Mouse (Mus musculus) forebrain, embryonic 10.5 days (tissue): ENCODE data around the gene Sugct. TPM values are rescaled to one million over a fixed set of nuclear protein-coding genes. Genes with fewer than 3 reads are reported as not detected.
"Not testable (repeated sequence)": the region's sequence is repeated elsewhere in the genome, so short reads cannot be mapped to it uniquely, and the experiment has no call there.

Source experiments
- DNase-seq: peaks from one replicate; pipeline ENCODE4 v3.0.0-alpha.2; 2017; ENCODE audit warnings: low spot score; ENCODE audit errors: extremely low spot score
- H3K27ac ChIP-seq: fragments of 300-500 bp; sonication (generic); 2 replicates; pipeline ENCODE4 v1.5.1; 2016; ENCODE audit warnings: mild to moderate bottlenecking
- H3K27me3 ChIP-seq: fragments of 300-500 bp; sonication (generic); 2 replicates; pipeline ENCODE4 v1.6.1; 2016; ENCODE audit warnings: mild to moderate bottlenecking; ENCODE audit not compliant: poor library complexity, severe bottlenecking
- H3K36me3 ChIP-seq: fragments of 300-500 bp; sonication (generic); replicated peaks from 2 replicates; pipeline ENCODE4 v1.6.1; 2016; ENCODE audit warnings: mild to moderate bottlenecking, moderate library complexity
- H3K4me1 ChIP-seq: fragments of 300-500 bp; sonication (generic); 2 replicates; pipeline ENCODE4 v1.6.1; 2016
- H3K4me3 ChIP-seq: fragments of 300-500 bp; sonication (generic); 2 replicates; pipeline ENCODE4 v1.5.1; 2016; ENCODE audit warnings: mild to moderate bottlenecking, moderate library complexity
- H3K9me3 ChIP-seq: fragments of 300-500 bp; sonication (generic); 2 replicates; pipeline ENCODE4 v1.6.1; 2016; ENCODE audit warnings: mild to moderate bottlenecking, moderate library complexity
- WGBS: fragments of 180-500 bp; shearing (Covaris S2); methylation state at CpG from one replicate; pipeline ENCODE4 v1.1.7; 2016; 5-methylcytosine and 5-hydroxymethylcytosine counted together
- polyA plus RNA-seq: library from polyadenylated mRNA; unstranded; fragments of >200 nt; fragmentation: Nextera tagmentation; extraction: Ambion mirVana; gene quantifications from 2 replicates; pipeline ENCODE4 v1.2.1, GENCODE M21; 2016

Gene Sugct
- polyA plus RNA-seq, 1 experiment from 2014 or later = 3.2 TPM

GRCm38 (mm10) chr13:16878056-16878455 lies 817.3 kb downstream of the Sugct start:
- Histone ChIP-seq H3K4me3 (no peak overlapping the region), H3K4me1 (no peaks in the 10 kb centered on the region), H3K27ac (no peak overlapping the region), H3K36me3 (no peaks in the 10 kb centered on the region), H3K27me3 (no peaks in the 10 kb centered on the region), H3K9me3 (no peaks in the 10 kb centered on the region)
- 88% methylated on average over 1 of the region's 1 CpGs for WGBS
- DNase-seq = no peak

- no peaks in the 10 kb centered on the region for H3K36me3 ChIP-seq
- H3K27me3 ChIP-seq = no peaks in the 10 kb centered on the region
- no peak for DNase-seq
- 67% methylated on average over 2 of the region's 2 CpGs for WGBS
- H3K4me3 ChIP-seq = no peak overlapping the region
- H3K9me3 ChIP-seq = no peaks in the 10 kb centered on the region
- no peaks in the 10 kb centered on the region for H3K4me1 ChIP-seq
- H3K27ac ChIP-seq = no peak overlapping the region
Observed at GRCm38 (mm10) chr13:16859986-16860385, 835.4 kb downstream of the Sugct start.

- H3K9me3 ChIP-seq = no peaks in the 10 kb centered on the region
- WGBS = 79% methylated on average over 2 of the region's 2 CpGs
- no peaks in the 10 kb centered on the region for H3K27me3 ChIP-seq
- H3K36me3 ChIP-seq = no peaks in the 10 kb centered on the region
- DNase-seq = no peak
- H3K27ac ChIP-seq = no peak overlapping the region
- no peaks in the 10 kb centered on the region for H3K4me1 ChIP-seq
- H3K4me3 ChIP-seq = no peak overlapping the region
Observed at GRCm38 (mm10) chr13:16847236-16847635, 848.1 kb downstream of the Sugct start.

- 93% methylated on average over 1 of the region's 1 CpGs for whole genome bisulfite sequencing
- DNase-seq = no peak
- no peak overlapping the region for H3K4me3 ChIP-seq
- H3K27me3 ChIP-seq = no peaks in the 10 kb centered on the region
- H3K9me3 ChIP-seq = no peaks in the 10 kb centered on the region
- H3K36me3 ChIP-seq = no peaks in the 10 kb centered on the region
- H3K27ac ChIP-seq = no peak overlapping the region
- no peaks in the 10 kb centered on the region for H3K4me1 ChIP-seq
Observed at GRCm38 (mm10) chr13:16840994-16841393, 854.4 kb downstream of the Sugct start.

GRCm38 (mm10) chr13:16838409-16838808 lies 856.9 kb downstream of the Sugct start:
- no peaks in the 10 kb centered on the region for H3K4me1 ChIP-seq
- 83% methylated on average over 3 of the region's 3 CpGs for WGBS
- H3K36me3 ChIP-seq = no peaks in the 10 kb centered on the region
- H3K27me3 ChIP-seq = no peaks in the 10 kb centered on the region
- H3K9me3 ChIP-seq = no peaks in the 10 kb centered on the region
- no peak overlapping the region for H3K4me3 ChIP-seq
- DNase-seq = no peak
- no peak overlapping the region for H3K27ac ChIP-seq

GRCm38 (mm10) chr13:16835111-16835510 lies 860.2 kb downstream of the Sugct start:
- peaks cover 4% of the 10 kb centered on the region; the same call in 1 of the 2 replicates for H3K4me1 ChIP-seq
- H3K36me3 ChIP-seq = no peaks in the 10 kb centered on the region
- no peak overlapping the region for H3K4me3 ChIP-seq
- no peaks in the 10 kb centered on the region for H3K27me3 ChIP-seq
- no peak for DNase-seq
- H3K9me3 ChIP-seq = no peaks in the 10 kb centered on the region
- 92% methylated on average over 2 of the region's 2 CpGs for WGBS
- no peak overlapping the region for H3K27ac ChIP-seq

GRCm38 (mm10) chr13:16833069-16833468 lies 862.3 kb downstream of the Sugct start:
- Histone ChIP-seq H3K36me3 (no peaks in the 10 kb centered on the region), H3K4me1 (peaks cover 4% of the 10 kb centered on the region; the same call in 1 of the 2 replicates), H3K27ac (no peak overlapping the region), H3K27me3 (no peaks in the 10 kb centered on the region), H3K9me3 (no peaks in the 10 kb centered on the region), H3K4me3 (no peak overlapping the region)
- no peak for DNase-seq

GRCm38 (mm10) chr13:16831840-16832239 lies 863.5 kb downstream of the Sugct start:
- Histone ChIP-seq H3K9me3 (no peaks in the 10 kb centered on the region), H3K36me3 (no peaks in the 10 kb centered on the region), H3K4me1 (peaks cover 4% of the 10 kb centered on the region; the same call in 1 of the 2 replicates), H3K4me3 (no peak overlapping the region), H3K27ac (no peak overlapping the region), H3K27me3 (no peaks in the 10 kb centered on the region)
- 78% methylated on average over 8 of the region's 8 CpGs for WGBS
- DNase-seq = no peak

- H3K27ac ChIP-seq, DNase-seq, H3K27me3 ChIP-seq, H3K36me3 ChIP-seq, H3K4me1 ChIP-seq, H3K4me3 ChIP-seq, H3K9me3 ChIP-seq: not testable (repeated sequence)
- WGBS = 39% methylated on average over 6 of the region's 6 CpGs
Observed at GRCm38 (mm10) chr13:16830291-16830690, 865.1 kb downstream of the Sugct start.

- Histone ChIP-seq H3K9me3 (no peaks in the 10 kb centered on the region), H3K27ac (no peak overlapping the region), H3K36me3 (no peaks in the 10 kb centered on the region), H3K4me3 (no peak overlapping the region), H3K4me1 (peaks cover 8% of the 10 kb centered on the region), H3K27me3 (no peaks in the 10 kb centered on the region)
- DNase-seq = no peak
- WGBS = 80% methylated on average over 2 of the region's 2 CpGs
Observed at GRCm38 (mm10) chr13:16829589-16829988, 865.8 kb downstream of the Sugct start.

- Histone ChIP-seq H3K27me3 (no peaks in the 10 kb centered on the region), H3K36me3 (no peaks in the 10 kb centered on the region), H3K4me1 (peaks cover 8% of the 10 kb centered on the region), H3K4me3 (no peak overlapping the region), H3K9me3 (no peaks in the 10 kb centered on the region), H3K27ac (no peak overlapping the region)
- WGBS = 71% methylated on average over 6 of the region's 6 CpGs
- DNase-seq = no peak
Observed at GRCm38 (mm10) chr13:16825619-16826018, 869.7 kb downstream of the Sugct start.

- Histone ChIP-seq H3K4me3 (no peak overlapping the region), H3K27me3 (no peaks in the 10 kb centered on the region), H3K27ac (no peak overlapping the region), H3K36me3 (no peaks in the 10 kb centered on the region), H3K4me1 (peaks cover 4% of the 10 kb centered on the region; the same call in 1 of the 2 replicates), H3K9me3 (no peaks in the 10 kb centered on the region)
- DNase-seq = no peak
- WGBS = 88% methylated on average over 4 of the region's 4 CpGs
Observed at GRCm38 (mm10) chr13:16821785-16822184, 873.6 kb downstream of the Sugct start.

- Histone ChIP-seq H3K27me3 (no peaks in the 10 kb centered on the region), H3K4me3 (no peak overlapping the region), H3K27ac (no peak overlapping the region), H3K36me3 (no peaks in the 10 kb centered on the region), H3K9me3 (no peaks in the 10 kb centered on the region), H3K4me1 (no peaks in the 10 kb centered on the region)
- WGBS = 80% methylated on average over 6 of the region's 6 CpGs
- no peak for DNase-seq
Observed at GRCm38 (mm10) chr13:16817471-16817870, 877.9 kb downstream of the Sugct start.

- H3K36me3 ChIP-seq = no peaks in the 10 kb centered on the region
- H3K4me1 ChIP-seq = no peaks in the 10 kb centered on the region
- no peaks in the 10 kb centered on the region for H3K9me3 ChIP-seq
- no peak overlapping the region for H3K4me3 ChIP-seq
- no peak overlapping the region for H3K27ac ChIP-seq
- no peaks in the 10 kb centered on the region for H3K27me3 ChIP-seq
- DNase-seq = no peak
- 85% methylated on average over 5 of the region's 5 CpGs for WGBS
Observed at GRCm38 (mm10) chr13:16816747-16817146, 878.6 kb downstream of the Sugct start.
